Comparison of ENCODE assay signal across 9 mouse cellular contexts in the genomic region with DNA sequence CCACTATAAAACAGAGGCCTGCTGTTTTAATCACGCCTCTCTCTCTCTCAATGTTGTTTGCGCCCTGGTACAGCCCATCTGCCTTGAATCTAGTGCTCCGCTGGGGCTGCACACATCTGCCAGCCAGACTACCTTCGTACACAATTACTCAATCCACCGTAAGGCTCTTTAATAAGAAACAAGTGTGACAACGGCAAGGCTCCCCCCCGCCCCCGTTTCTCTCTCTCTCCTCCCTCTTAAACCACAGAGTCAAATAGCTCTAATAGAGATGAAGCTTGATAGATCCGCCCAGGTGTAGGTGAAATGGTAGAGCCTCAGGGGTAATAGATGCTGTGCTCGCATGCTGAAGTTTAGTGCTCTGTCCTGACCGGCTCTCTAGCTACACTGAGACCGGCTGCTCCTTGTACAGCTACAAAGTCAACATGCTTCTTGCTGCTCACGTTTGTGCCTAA. TPM values are rescaled to one million over a fixed set of nuclear protein-coding genes. Genes with fewer than 3 reads are reported as not detected.
DNase-seq lines count a peak whose midpoint lies in the region; ATAC-seq and TF ChIP-seq lines count a peak whose summit lies in the region.
"Had no signal": no experiment of that assay in that cellular context is flagged by ENCODE, and none has a peak within 500 bp of the region (broad histone marks: within the 10 kb centered on the region; RNA-seq: fewer than 3 reads in every experiment).

A gene (plus strand): TSS at position 174 of the 452 bp plus-strand sequence.

- 0 out of 2 replicates have a peak within 1 kb of the TSS, but pooled peaks have one; percentile 9 for H3K4me3 ChIP-seq in heart, embryonic 10.5 days
- 0 out of 2 replicates have a peak within 1 kb of the TSS, but pooled peaks have one; percentile 29 for H3K4me3 ChIP-seq in E14TG2a.4 (replicated peaks; ENCODE audit: low read length)
- no peak within 1 kb of the TSS for H3K4me3 ChIP-seq in forebrain, embryonic 14.5 days (ENCODE audit: low read depth, low read length)
- H3K4me3 ChIP-seq in limb, embryonic 14.5 days (replicated peaks; ENCODE audit: low read length) = peak within 1 kb of the TSS; percentile 42

- intact Hi-C loops in heart, postnatal 36 days (cut with DNase I) = loop anchor here (5.0 kb wide), 1 partner anchor 563 kb away; no protein-coding TSS in a partner anchor

- H3K36me3 ChIP-seq in heart, embryonic 10.5 days = no peaks in the 10 kb centered on the region
- no peaks in the 10 kb centered on the region for H3K36me3 ChIP-seq in E14TG2a.4 (ENCODE audit: insufficient read depth, low read length)
- no peaks in the 10 kb centered on the region for H3K36me3 ChIP-seq in forebrain, embryonic 14.5 days (ENCODE audit: control insufficient read depth, insufficient read depth, low read length)
- H3K36me3 ChIP-seq in limb, embryonic 14.5 days (ENCODE audit: control insufficient read depth, insufficient read depth, low read length) = no peaks in the 10 kb centered on the region

- 0 out of 2 replicates have a peak, but pooled peaks have one; percentile 27 for TF ChIP-seq POLR2A in limb, embryonic 14.5 days (IDR thresholded peaks at IDR 0.05; ENCODE audit: borderline replicate concordance, extremely low read depth, insufficient read depth, insufficient read length)

- peak within 1 kb of the TSS; percentile 12; the same call in 1 of the 2 replicates for H3K4me2 ChIP-seq in forebrain, embryonic 14.5 days (ENCODE audit: low read length)
- peak within 1 kb of the TSS; percentile 48 for H3K4me2 ChIP-seq in limb, embryonic 14.5 days (replicated peaks; ENCODE audit: low read depth, low read length, severe bottlenecking)

- no peaks in the 10 kb centered on the region for H3K27me3 ChIP-seq in heart, embryonic 10.5 days (ENCODE audit: insufficient read depth, poor library complexity, severe bottlenecking)
- no peaks in the 10 kb centered on the region for H3K27me3 ChIP-seq in E14TG2a.4 (ENCODE audit: insufficient read depth, low read length)
- H3K27me3 ChIP-seq in forebrain, embryonic 14.5 days (replicated peaks; ENCODE audit: control insufficient read depth, insufficient read depth, low read length) = no peaks in the 10 kb centered on the region
- no peaks in the 10 kb centered on the region for H3K27me3 ChIP-seq in limb, embryonic 14.5 days (ENCODE audit: control insufficient read depth, insufficient read depth, low read length)

- no peak within 1 kb of the TSS; the same call in 1 of the 2 replicates for H3K27ac ChIP-seq in heart, embryonic 10.5 days
- no peak within 1 kb of the TSS for H3K27ac ChIP-seq in forebrain, embryonic 14.5 days (ENCODE audit: low read depth, low read length)
- peak within 1 kb of the TSS; percentile 69 for H3K27ac ChIP-seq in limb, embryonic 14.5 days (replicated peaks; ENCODE audit: low read depth, low read length)

- H3K9me3 ChIP-seq in heart, embryonic 10.5 days = no peaks in the 10 kb centered on the region
- no peaks in the 10 kb centered on the region for H3K9me3 ChIP-seq in E14TG2a.4 (ENCODE audit: low read length)
- no peaks in the 10 kb centered on the region for H3K9me3 ChIP-seq in forebrain, embryonic 14.5 days (replicated peaks; ENCODE audit: control insufficient read depth, low read length)
- H3K9me3 ChIP-seq in limb, embryonic 14.5 days (ENCODE audit: control insufficient read depth, low read length) = no peaks in the 10 kb centered on the region

- DNase-seq in heart, embryonic 10.5 days (ENCODE audit: low spot score) = no peak
- no peak for DNase-seq in heart, postnatal 36 days
- peak; percentile 11 for DNase-seq in forebrain, embryonic 14.5 days (ENCODE audit: low spot score)
- DNase-seq in limb, embryonic 14.5 days (ENCODE audit: low spot score) = peak; percentile 75
- no peak for DNase-seq in cerebellum, postnatal 14 days
- DNase-seq in cerebellum, postnatal 4 days (ENCODE audit: low spot score in 2 of 2) = no peak
- DNase-seq in layer of hippocampus, postnatal 14 days (ENCODE audit: low spot score in 2 of 2) = no peak

- TF ChIP-seq CTCF in E14TG2a.4 (conservative IDR thresholded peaks at IDR 0.05; ENCODE audit: low read length) = no peak

- ATAC-seq in forebrain, embryonic 14.5 days = peak; percentile 46; the same call in 1 of the 2 replicates
- peak; percentile 73 for ATAC-seq in limb, embryonic 14.5 days (ENCODE audit: low FRiP score, low read depth)

- H3K9ac ChIP-seq in forebrain, embryonic 14.5 days (ENCODE audit: low read length) = no peak within 1 kb of the TSS
- H3K9ac ChIP-seq in limb, embryonic 14.5 days (ENCODE audit: low read depth, low read length, severe bottlenecking) = peak within 1 kb of the TSS; percentile 40

- 63% methylated on average over 13 of the region's 13 CpGs for WGBS in heart, embryonic 10.5 days
- WGBS in forebrain, embryonic 14.5 days = 48% methylated on average over 13 of the region's 13 CpGs
- 9% methylated on average over 13 of the region's 13 CpGs for WGBS in limb, embryonic 14.5 days

- H3K4me1 ChIP-seq in heart, embryonic 10.5 days = no peaks in the 10 kb centered on the region
- H3K4me1 ChIP-seq in E14TG2a.4 (replicated peaks; ENCODE audit: low read depth, low read length) = peaks cover 7% of the 10 kb centered on the region; the same call in 1 of the 2 replicates
- H3K4me1 ChIP-seq in forebrain, embryonic 14.5 days (ENCODE audit: control insufficient read depth, insufficient read depth, low read length) = 0 out of 2 replicates have a peak, but pooled peaks cover 5% of the 10 kb centered on the region
- peaks cover 4% of the 10 kb centered on the region; the same call in 1 of the 2 replicates for H3K4me1 ChIP-seq in limb, embryonic 14.5 days (ENCODE audit: control insufficient read depth, insufficient read depth, low read length)

RNA-seq across cellular contexts. Expression of the gene that starts here (rescaled TPM):
- polyA plus RNA-seq in heart, embryonic 10.5 days (2016; fragmentation: Nextera tagmentation; extraction: Ambion mirVana) = 28.2 and 33.6 TPM in 2 replicates
- 1 to 10 TPM; 1.8 to 2.2 TPM for total RNA-seq in heart, postnatal 36 days (2021)
- 16.6 and 22.1 TPM in 2 replicates for polyA plus RNA-seq in forebrain, embryonic 14.5 days (2014; fragmentation: Nextera tagmentation; extraction: Ambion mirVana)
- 21.2 and 22.1 TPM in 2 replicates for polyA plus RNA-seq in limb, embryonic 14.5 days (2012; rRNA removed)
- 43.8 and 54.5 TPM in 2 replicates for polyA plus RNA-seq in limb, embryonic 14.5 days (2014; fragmentation: Nextera tagmentation; extraction: Ambion mirVana)
- 1 to 10 TPM; 3.2 to 3.7 TPM for total RNA-seq in layer of hippocampus, postnatal 14 days (2021)
- total RNA-seq: common myeloid progenitor, adult 5-6 weeks had no signal

Comparison
In these comparisons a context has a peak if more than half of its experiments do, and no peak if none do; other contexts are left out.
1. DNase-seq: peak in forebrain, embryonic 14.5 days (single experiment) and limb, embryonic 14.5 days (single experiment); none in heart, embryonic 10.5 days (single experiment), heart, postnatal 36 days (0 of 2), cerebellum, postnatal 14 days (0 of 2), cerebellum, postnatal 4 days (0 of 2) and layer of hippocampus, postnatal 14 days (0 of 2).